Mouse (Mus musculus) embryonic facial prominence, embryonic 11.5 days (tissue): ENCODE measurements at regions not wholly inside any gene's neighbourhood (a gene's known extent, or its start where the extent isn't known, plus 50 kb on each side); places are given as distances from the start of the nearest gene placed in this dataset.

Source experiments
- ATAC-seq: fragments of 200-750 bp; cut with Nextera tagmentation; replicated peaks from 2 replicates; pipeline ENCODE4 v1.8.0; 2017; ENCODE audit warnings: low read depth; ENCODE audit not compliant: insufficient number of reproducible peaks, low FRiP score, low TSS enrichment
- DNase-seq: peaks from one replicate; pipeline ENCODE4 v3.0.0-alpha.2; 2015; ENCODE audit warnings: low spot score
- H3K27ac ChIP-seq: fragments of 300-500 bp; sonication (generic); replicated peaks from 2 replicates; pipeline ENCODE4 v1.5.1; 2014; ENCODE audit warnings: mild to moderate bottlenecking, low read depth, low read length, control low read depth
- H3K27me3 ChIP-seq: fragments of 300-500 bp; sonication (generic); 2 replicates; pipeline ENCODE4 v1.6.1; 2014; ENCODE audit warnings: mild to moderate bottlenecking, low read length, moderate library complexity, mixed read lengths; ENCODE audit not compliant: control insufficient read depth, insufficient read depth
- H3K36me3 ChIP-seq: fragments of 300-500 bp; sonication (generic); replicated peaks from 2 replicates; pipeline ENCODE4 v1.6.1; 2014; ENCODE audit warnings: low read depth, mild to moderate bottlenecking, low read length, moderate library complexity, mixed read lengths; ENCODE audit not compliant: control insufficient read depth, insufficient read depth
- H3K4me1 ChIP-seq: fragments of 300-500 bp; sonication (generic); 2 replicates; pipeline ENCODE4 v1.6.1; 2014; ENCODE audit warnings: low read length, mixed read lengths; ENCODE audit not compliant: control insufficient read depth, insufficient read depth
- H3K4me2 ChIP-seq: fragments of 300-500 bp; sonication (generic); 2 replicates; pipeline ENCODE4 v1.6.1; 2014; ENCODE audit warnings: low read depth, mild to moderate bottlenecking, control low read depth, low read length, moderate library complexity
- H3K4me3 ChIP-seq: fragments of 300-500 bp; sonication (generic); 2 replicates; pipeline ENCODE4 v1.5.1; 2014; ENCODE audit warnings: low read depth, low read length, control low read depth
- H3K9ac ChIP-seq: fragments of 300-500 bp; sonication (generic); replicated peaks from 2 replicates; pipeline ENCODE4 v1.6.1; 2014; ENCODE audit warnings: mild to moderate bottlenecking, control low read depth, low read length
- H3K9me3 ChIP-seq: fragments of 300-500 bp; sonication (generic); replicated peaks from 2 replicates; pipeline ENCODE4 v1.6.1; 2016; ENCODE audit warnings: mild to moderate bottlenecking, low read length, inconsistent platforms, mixed read lengths; ENCODE audit not compliant: control insufficient read depth
- WGBS: fragments of 180-500 bp; shearing (Covaris S2); extraction: QIAGEN DNeasy Blood & Tissue Kit; methylation state at CpG from one replicate; pipeline ENCODE4 v1.1.7; 2014; 5-methylcytosine and 5-hydroxymethylcytosine counted together

GRCm38 (mm10) chr12:9469655-9470470, 100.1 kb upstream of the Osr1 start:
- Histone ChIP-seq H3K9ac (no peak overlapping the region), H3K4me2 (no peak overlapping the region), H3K27me3 (no peaks in the 10 kb centered on the region), H3K4me1 (no peaks in the 10 kb centered on the region), H3K4me3 (no peak overlapping the region), H3K27ac (no peak overlapping the region), H3K9me3 (no peaks in the 10 kb centered on the region), H3K36me3 (no peaks in the 10 kb centered on the region)
- DNase-seq (no peak), ATAC-seq (no peak)
- WGBS, result 74% methylated on average over 3 of the region's 3 CpGs

GRCm38 (mm10) chr12:9475836-9476235, 94.1 kb upstream of the Osr1 start:
- H3K27me3 ChIP-seq, result no peaks in the 10 kb centered on the region
- DNase-seq (no peak), ATAC-seq (no peak)
- WGBS, result 81% methylated on average over 2 of the region's 2 CpGs
- H3K4me1 ChIP-seq, result no peaks in the 10 kb centered on the region
- no peak overlapping the region for H3K9ac ChIP-seq
- H3K27ac ChIP-seq, result no peak overlapping the region
- no peak overlapping the region for H3K4me3 ChIP-seq
- no peaks in the 10 kb centered on the region for H3K36me3 ChIP-seq
- no peak overlapping the region for H3K4me2 ChIP-seq
- H3K9me3 ChIP-seq, result no peaks in the 10 kb centered on the region

GRCm38 (mm10) chr12:9478201-9478600, 91.7 kb upstream of the Osr1 start:
- Histone ChIP-seq H3K4me1 (no peaks in the 10 kb centered on the region), H3K9ac (no peak overlapping the region), H3K27ac (no peak overlapping the region), H3K36me3 (no peaks in the 10 kb centered on the region), H3K9me3 (no peaks in the 10 kb centered on the region), H3K27me3 (no peaks in the 10 kb centered on the region), H3K4me3 (no peak overlapping the region), H3K4me2 (no peak overlapping the region)
- 8% methylated on average over 1 of the region's 1 CpGs for WGBS
- DNase-seq, result no peak
- ATAC-seq, result no peak

DNA sequence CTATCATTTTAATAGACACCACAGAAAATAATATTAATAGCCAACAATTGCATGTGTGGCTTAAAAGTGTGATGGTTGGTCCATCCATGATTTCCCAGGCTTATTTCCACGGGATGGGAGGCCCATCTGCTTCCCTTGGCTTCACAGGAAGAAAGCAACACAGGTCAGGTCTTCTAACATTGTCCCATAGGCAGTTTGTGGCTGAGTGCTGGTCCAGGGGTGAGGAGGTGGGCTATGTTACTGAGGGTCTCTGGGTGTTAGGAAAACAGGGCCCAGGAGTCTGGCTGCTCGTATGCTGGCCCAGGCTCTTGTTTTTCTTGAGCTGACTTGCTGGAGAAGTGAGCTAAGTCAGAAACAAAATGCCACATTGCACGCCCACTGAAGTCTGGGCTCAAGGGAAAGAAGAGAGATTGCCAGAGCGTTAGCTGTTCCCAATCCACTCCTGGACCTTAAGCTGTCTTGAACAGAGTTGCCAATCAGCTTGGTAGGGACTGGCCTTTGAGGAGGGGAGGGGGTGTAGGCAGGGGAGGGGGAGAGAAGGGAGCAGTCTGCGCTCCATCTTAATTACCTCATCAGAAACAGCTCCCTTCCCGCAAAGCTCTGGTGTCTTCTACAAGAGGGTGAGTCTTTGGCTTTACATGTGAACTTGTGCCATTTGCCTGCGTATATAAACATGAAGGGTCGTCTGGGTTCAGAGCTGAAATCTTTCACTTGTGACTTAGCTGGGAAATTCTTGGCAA, 82.1 kb upstream of the Osr1 start:
- no peaks in the 10 kb centered on the region for H3K36me3 ChIP-seq
- H3K27ac ChIP-seq, result no peak overlapping the region
- ATAC-seq, result no peak
- no peaks in the 10 kb centered on the region for H3K27me3 ChIP-seq
- H3K9ac ChIP-seq, result no peak overlapping the region
- 65% methylated on average over 8 of the region's 8 CpGs for WGBS
- no peaks in the 10 kb centered on the region for H3K9me3 ChIP-seq
- H3K4me1 ChIP-seq, result no peaks in the 10 kb centered on the region
- no peak overlapping the region for H3K4me2 ChIP-seq
- H3K4me3 ChIP-seq, result no peak overlapping the region
- no peak for DNase-seq

- Histone ChIP-seq H3K27ac (no peak overlapping the region), H3K4me2 (no peak overlapping the region), H3K4me3 (no peak overlapping the region), H3K36me3 (no peaks in the 10 kb centered on the region), H3K9me3 (no peaks in the 10 kb centered on the region), H3K9ac (no peak overlapping the region), H3K27me3 (no peaks in the 10 kb centered on the region), H3K4me1 (no peaks in the 10 kb centered on the region)
- ATAC-seq, result no peak
- WGBS, result 70% methylated on average over 5 of the region's 5 CpGs
- DNase-seq, result no peak
These were observed 56.0 kb upstream of the Osr1 start for GRCm38 (mm10) chr12:9513926-9514325.

DNA sequence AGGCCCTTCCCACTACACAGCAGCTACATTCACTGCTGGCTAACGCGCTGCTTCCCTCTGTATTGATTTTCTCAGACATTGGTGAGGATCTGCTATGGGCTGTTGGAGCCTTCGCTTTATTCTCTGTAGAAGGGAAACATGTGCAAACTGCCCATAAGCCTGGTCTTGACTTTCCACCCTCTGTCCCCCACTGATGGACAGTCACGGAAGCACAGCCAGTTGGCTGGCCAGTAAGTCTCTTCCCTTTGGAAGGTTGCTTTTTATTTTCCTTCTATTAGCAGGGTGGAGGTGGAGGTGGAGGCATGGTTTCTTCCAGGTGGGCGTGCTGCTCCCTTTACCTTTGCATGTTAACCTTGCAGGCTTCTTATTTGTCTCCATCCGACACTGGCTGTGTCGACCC, 51.1 kb upstream of the Osr1 start:
- no peak overlapping the region for H3K4me3 ChIP-seq

DNA sequence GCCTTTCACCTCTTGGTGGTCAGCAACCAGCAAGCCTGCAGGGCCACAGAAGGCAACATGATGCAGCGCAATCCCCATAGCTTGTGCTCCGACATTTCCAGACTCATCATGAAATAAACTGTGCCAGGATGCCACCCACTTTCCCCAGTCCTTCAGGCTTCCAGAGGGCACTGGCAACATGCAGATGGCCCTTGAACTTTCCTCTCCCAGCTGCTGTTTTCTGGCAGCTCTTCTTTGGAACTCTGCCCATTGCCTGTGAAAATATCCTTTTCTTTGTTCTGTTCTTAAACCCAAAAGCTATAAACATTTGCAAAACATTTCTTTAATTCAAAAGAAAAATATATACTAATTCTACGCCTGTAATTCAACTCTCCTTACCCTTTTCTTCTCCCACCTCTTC, 50.6 kb upstream of the Osr1 start:
- no peaks in the 10 kb centered on the region for H3K36me3 ChIP-seq

More for the DNA sequence above, 51.1 kb upstream of the Osr1 start:
- no peaks in the 10 kb centered on the region for H3K4me1 ChIP-seq
- no peaks in the 10 kb centered on the region for H3K27me3 ChIP-seq
- WGBS, result 73% methylated on average over 7 of the region's 7 CpGs
- H3K4me2 ChIP-seq, result no peak overlapping the region
- ATAC-seq (no peak), DNase-seq (no peak)
- H3K27ac ChIP-seq, result no peak overlapping the region
- no peaks in the 10 kb centered on the region for H3K9me3 ChIP-seq
- no peak overlapping the region for H3K9ac ChIP-seq
- H3K36me3 ChIP-seq, result no peaks in the 10 kb centered on the region

More for the DNA sequence above, 50.6 kb upstream of the Osr1 start:
- Histone ChIP-seq H3K27me3 (no peaks in the 10 kb centered on the region), H3K9me3 (no peaks in the 10 kb centered on the region), H3K9ac (no peak overlapping the region), H3K4me3 (no peak overlapping the region), H3K4me1 (no peaks in the 10 kb centered on the region), H3K27ac (no peak overlapping the region), H3K4me2 (no peak overlapping the region)
- 64% methylated on average over 3 of the region's 3 CpGs for WGBS
- ATAC-seq, result no peak
- no peak for DNase-seq
